Mouse (Mus musculus): Measurements from ENCODE around the gene Gm11992.

Gene Gm11992

DNA sequence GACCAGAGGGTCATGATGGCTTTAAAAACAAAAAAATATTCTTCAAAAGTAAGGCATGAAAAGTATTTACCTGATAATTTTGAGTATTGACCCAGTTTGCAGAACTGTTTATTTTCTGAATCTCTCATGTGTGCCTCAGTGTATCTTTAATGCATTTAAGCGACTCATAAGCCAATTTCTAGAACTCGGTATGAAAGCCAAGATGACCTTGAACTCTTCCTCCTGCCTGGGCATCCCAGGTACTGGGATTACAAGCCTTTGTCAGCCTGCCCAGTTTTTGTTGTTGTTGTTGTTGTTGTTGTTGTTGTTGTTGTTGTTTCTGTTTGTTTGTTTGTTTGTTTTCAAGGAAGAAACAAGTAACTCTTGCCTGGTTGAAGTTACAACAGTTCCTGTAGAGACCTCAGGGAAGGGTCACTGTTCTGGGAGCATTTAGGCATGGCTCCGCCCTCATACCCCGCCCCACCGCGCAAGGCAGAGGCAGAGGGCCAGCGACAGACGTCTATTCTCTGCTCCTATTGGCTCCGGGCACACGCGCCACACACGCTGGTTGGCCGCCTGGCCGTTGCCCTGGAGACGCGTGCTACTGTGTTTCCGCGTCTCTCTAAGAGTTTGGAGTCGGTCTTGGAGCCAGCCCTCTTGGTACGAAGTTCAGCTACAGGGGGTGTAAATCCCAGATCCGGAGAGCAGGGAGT is at the start of gene Gm11992:
Gm11992 (plus strand) TSS at position 584 of the 692 bp plus-strand sequence.
- in situ Hi-C loops (cut with MboI, MseI), result loop anchor here (5.0 kb wide), 1 partner anchor 76 kb away; the partner anchor contains the start of gene Pkd1l1

DNA sequence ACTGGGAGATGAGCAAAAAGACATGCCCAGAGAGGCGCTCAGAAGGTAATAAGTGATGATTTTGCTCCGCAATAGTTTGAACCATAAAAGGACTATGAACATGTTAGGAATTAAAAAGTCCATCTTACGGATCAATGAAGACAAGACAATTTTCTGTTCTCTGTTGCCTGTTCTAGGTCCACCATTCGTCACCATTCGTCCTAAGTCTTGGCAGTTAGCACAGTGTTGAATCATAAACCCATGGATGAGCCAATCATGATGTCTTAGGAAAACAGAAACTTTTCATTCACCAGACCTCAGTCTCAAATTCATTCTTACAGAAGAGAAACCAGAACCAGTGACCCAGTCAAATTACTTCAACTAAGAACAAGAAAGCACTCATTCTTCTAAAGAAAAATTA is 39.6 kb upstream of the Gm11992 start:
- in situ Hi-C loops (cut with MboI, MseI), result no loop called here

DNA sequence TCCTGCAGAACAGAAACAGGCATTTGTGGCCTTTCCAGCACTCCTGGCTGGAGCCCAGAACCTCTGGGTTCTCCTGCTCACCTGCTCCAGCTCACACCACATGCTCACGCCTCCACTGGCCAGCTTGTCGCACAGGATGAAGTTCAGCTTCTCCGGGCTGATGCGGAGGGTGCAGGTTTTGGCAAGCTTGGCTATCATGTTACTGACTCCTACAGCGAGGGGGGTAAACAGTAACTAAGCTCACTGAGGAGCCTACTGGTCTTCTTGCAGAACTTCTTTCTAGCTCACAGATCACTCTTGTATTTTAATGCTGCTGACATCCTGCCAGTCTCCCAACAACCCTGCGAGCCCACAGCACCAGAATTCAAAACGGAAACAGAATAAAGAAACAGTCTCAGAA is 38.0 kb upstream of the Gm11992 start:
- in situ Hi-C loops (cut with MboI, MseI), result no loop called here

DNA sequence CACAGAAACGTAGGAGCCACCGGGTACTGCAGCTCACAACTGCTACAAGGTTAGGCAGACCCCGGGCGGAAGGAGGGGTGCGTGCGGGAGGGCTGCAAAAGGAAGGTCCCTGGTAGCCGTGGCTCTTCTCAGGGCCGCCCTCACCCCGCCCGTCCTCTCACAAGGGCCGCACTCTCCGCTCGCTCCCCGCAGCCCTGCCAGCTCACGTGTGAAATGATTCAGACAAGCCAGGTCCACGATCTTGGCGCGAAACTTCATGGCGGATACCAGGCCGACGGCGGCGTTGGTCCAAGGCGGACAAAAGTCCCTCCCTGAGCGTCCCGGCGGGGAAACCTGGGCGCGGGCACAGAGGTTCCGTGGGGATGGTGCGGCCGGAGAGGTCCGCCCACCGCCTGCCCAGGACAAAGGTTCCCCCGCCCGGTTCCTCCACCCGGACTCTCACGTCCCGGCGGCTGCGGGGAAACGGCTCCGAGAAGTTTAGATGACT is 37.5 kb upstream of the Gm11992 start, which contains the start of gene Hus1:
Hus1 (minus strand) TSS at position 339 of the 487 bp plus-strand sequence.
- in situ Hi-C loops (cut with MboI, MseI), result no loop called here

DNA sequence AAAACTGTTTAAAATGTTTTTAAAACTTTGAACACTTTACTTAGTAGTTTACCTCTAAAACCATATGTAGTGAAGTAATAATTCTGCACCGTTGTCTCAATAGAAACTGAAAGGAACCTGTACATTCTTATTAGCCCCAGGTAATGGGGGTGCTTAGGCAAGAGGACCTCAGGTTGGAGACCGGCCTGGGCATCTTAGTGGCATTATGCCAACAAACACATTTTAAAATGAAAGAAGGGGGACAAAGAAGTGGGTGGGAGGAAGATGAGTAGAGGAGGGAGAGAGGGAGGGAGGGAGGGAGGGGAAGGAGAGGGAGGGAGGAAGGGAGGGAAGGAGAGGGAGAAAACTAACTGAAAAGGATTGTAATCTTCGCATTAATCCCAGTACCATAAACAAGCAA is 37.0 kb upstream of the Gm11992 start:
- in situ Hi-C loops (cut with MboI, MseI), result no loop called here

DNA sequence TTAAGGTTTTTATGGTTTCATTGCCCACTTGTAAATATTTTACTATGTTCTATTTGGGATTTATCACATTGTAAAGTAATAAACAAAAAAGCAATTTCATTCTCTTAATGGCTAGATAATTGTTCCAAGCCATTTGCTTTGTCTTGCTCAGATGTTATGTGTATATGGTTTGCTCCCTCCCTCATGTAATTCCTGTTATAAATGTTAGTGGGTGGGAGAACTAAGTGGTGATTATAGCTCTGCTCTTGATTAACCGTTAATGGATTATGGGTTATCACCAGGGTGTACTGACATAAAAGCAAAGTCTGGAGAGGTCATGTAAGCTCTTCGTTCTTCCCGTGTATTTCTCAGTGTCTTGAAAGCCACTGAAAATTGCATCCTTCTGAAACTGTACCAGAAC is 33.7 kb upstream of the Gm11992 start:
- in situ Hi-C loops (cut with MboI, MseI), result no loop called here

DNA sequence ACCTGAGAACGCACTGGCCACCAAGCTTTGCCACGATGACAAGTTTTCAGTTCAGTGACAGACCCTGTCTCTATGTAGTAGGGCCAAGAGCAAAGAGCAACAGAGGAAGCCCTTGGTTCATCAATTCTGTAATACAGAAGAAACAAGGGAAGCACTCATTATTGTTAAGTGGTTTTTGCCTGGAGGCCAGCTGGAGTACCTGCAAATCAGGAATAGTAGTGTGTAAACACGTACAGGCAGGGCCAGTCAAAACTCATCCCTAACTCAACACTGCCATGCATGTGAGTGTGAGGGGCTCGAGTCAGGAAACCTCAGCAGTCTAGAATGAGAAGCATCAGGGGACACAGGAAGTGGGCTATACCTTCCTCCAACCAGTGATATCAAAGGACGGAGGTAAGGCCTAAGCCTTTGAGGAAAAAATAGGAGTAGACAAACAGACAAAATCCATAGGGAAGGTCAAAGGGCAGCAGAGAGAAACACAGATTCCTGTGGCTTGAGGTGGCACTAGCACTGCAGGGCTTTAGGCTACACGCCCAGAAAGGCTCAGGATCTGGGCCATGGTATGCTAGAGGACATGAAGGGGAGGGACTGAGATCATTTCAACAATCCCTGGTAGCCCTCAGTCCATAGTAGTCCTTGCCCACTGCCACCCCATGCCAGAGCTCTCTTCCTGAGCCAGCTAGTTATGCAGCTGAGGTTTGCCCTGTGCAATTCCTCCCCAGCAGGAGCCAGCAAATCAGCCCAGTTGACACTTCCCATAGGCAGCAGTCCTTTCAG is 29.7 kb upstream of the Gm11992 start:
- in situ Hi-C loops (cut with MboI, MseI), result no loop called here

DNA sequence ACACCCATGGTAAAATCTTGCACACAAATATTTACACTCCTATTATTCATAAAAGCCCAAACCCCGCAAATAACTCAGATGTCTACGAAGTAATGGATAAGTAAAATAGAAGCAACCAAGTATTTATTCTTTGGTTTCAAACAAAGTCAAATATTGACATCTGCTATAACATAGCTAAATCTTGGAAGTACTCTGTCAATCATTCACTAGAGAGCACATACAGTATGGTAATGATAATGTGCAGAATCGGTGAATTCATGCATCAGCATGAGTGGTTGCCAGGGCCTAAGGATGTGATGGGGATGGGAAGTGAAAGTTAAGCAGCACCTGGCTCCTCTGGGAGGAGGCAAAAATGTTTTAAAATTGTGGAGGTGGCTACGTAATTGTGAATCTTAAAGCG is 28.2 kb upstream of the Gm11992 start:
- in situ Hi-C loops (cut with MboI, MseI), result no loop called here

DNA sequence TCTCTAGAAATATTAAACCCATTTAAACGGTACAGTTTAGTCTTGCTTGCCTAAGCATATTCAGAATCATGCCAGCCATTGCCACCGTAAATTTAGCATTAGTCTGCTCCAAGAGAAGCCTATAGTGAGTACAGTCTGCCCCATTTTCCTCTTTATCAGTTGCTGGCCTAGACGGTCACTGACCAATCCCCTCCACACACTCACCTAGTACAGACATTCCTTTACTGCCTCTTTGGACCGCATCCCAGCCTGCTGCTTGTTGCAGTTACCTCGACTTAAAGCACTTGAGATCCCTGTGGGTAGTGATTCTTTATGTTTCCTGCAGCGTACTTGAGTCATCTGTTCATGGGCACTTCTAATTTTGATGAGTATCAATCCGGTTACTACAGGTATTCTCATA is 23.6 kb upstream of the Gm11992 start:
- in situ Hi-C loops (cut with MboI, MseI), result no loop called here

DNA sequence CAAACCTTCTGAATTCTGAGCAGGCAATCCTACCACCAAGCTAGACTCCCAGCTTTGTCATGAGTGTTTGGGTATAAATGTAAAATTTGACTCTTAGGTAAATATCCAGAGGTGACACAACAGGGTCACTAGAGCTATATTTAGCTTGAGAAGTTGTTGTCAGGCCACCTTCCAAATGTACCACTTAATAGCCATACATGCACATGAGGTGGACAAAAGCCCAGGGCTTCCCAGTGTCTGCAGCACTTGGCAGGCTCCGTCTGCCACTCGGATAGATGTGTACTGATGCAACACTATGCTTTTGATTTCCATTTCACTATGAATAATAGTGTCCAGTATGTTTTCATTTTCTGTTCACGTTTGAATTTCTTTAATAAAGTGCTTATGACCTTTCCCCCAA is 23.2 kb upstream of the Gm11992 start:
- in situ Hi-C loops (cut with MboI, MseI), result no loop called here

DNA sequence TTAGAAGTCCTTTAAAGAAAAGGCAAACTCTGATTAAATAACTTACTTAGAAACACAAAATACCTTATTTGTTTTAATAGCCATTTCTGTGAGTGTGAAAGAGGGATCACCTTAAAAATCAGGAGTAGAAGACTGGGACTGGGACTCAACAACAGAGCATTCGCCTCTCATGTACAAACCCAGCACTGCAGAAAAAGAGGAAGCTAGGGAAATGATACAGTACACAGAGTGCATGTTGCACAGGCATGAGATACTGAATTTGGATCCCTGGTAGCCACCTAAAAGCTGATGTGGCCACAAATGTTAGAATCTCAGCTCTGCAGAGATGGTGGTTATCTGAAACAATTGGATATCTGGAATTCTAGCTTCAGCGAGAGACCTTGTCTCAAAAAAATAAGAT is 16.9 kb upstream of the Gm11992 start:
- in situ Hi-C loops (cut with MboI, MseI), result no loop called here

DNA sequence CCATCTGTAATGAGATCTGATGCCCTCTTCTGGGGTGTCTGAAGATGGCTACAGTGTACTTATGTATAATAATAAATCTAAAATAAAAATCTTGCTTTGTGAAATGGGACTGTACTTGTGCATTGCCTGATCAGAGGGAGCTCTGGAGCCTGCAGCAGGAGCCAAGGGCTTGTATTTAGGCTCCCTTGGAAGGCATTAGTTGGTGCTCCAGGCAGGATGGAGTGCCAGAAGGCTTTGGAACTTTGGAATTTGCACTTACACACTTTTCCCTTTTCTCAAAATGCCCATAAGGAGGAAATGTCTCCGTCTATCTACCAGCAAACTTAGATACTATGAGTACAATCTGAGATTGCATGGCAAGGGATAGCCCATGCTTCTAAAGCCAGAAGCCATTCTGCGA is 1.8 kb upstream of the Gm11992 start:
- in situ Hi-C loops (cut with MboI, MseI), result loop anchor here (5.0 kb wide), 1 partner anchor 74 kb away; the partner anchor contains the start of gene Pkd1l1

DNA sequence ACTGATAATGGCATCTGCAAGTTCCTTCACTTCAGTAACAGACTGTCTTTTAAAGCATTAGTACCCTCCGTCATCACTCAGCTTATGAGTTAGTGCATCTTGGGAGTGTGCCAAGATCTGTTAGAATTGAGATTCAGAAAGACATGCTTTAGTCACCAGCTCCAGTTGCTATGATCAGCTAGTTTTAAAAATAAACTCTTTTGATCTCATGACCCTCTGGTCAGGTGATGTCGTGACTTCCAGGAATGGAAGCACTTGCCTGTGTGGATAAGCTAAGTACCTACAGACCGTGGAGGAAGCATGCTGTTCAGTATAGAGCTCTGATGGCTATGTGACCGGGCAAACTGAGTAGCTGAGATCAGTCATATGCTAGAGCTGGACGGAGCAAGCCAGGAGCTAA is 1.4 kb upstream of the Gm11992 start:
- in situ Hi-C loops (cut with MboI, MseI), result loop anchor here (5.0 kb wide), 1 partner anchor 75 kb away; the partner anchor contains the start of gene Pkd1l1

DNA sequence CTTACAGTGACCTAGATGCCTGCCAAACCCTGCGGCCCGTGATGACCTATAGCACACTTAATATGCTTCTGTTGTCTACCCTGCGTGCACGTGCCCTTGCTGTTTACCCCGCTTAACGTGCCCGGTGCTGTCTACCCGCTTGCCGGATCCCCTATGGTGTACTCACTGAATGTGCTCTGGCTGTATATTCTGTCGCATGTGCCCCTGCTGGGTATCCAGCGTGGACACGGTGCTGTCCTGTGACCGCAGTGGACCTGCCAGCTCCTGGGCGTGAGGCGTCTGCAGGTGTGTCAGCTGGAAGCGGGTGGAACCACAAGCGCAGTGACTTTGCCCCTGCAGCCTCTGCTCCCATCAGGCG is 288 bp downstream of the Gm11992 start, which contains the start of gene Sun3:
Sun3 (minus strand) TSS at position 289 of the 358 bp plus-strand sequence.
- in situ Hi-C loops (cut with MboI, MseI), result loop anchor here (5.0 kb wide), 1 partner anchor 76 kb away; the partner anchor contains the start of gene Pkd1l1

DNA sequence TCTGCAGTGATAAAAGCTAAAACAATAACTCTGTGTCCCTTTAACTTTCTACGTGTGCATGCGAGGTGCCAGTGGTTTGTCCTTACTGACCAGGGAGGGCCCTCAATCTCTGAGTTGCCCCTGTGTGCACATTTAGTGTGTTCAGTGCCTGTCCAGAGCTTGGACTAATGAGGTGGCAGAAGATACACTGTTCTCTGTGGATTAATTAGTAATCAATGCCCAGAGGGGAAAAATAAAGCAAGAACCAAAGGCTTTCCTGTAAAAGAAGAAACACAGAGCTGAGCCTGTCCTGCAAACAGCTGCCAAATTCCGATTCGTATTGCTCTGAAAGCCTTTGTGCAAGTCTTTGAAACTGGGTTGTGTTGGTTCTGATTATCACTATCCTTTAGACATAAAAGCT is 1.8 kb downstream of the Gm11992 start:
- in situ Hi-C loops (cut with MboI, MseI), result no loop called here

DNA sequence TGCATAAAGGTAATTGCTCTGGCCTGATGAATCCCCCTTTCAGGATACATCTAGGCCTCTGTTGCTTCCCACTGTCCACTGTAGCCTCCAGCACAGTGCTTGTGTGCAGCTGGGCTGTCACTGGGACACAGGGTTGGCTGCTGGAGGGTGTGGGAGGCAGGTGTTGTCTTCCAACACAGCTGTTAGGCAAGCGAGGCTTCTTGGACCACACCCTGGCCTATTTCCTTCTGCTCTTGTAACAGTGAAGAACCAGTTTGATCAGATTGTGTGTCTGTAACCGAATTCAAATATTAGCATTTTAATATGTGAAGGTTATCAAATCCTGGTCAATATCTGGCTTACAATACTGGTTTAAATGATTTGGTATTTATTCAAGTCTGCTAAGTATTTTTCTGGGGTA is 3.5 kb downstream of the Gm11992 start:
- in situ Hi-C loops (cut with MboI, MseI), result no loop called here

DNA sequence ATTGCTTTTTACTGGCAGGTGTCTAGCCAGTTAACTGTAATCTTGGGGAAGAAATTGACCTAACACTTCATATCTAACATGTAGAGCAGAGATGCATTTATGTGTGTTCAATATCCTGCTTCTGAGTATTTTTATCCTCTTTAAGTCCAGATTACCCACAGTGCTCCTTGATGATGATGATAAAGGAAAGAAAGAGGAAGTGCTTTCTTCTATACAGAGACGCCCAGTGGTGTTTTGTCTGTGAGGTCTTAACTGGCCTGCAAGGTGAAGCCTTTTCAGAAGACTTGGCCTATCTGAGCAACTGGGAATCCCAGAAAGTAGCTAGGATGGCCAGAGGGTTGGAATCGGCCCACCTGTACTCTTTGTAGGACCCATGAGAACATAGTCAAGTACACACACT is 8.5 kb downstream of the Gm11992 start:
- in situ Hi-C loops (cut with MboI, MseI), result no loop called here

DNA sequence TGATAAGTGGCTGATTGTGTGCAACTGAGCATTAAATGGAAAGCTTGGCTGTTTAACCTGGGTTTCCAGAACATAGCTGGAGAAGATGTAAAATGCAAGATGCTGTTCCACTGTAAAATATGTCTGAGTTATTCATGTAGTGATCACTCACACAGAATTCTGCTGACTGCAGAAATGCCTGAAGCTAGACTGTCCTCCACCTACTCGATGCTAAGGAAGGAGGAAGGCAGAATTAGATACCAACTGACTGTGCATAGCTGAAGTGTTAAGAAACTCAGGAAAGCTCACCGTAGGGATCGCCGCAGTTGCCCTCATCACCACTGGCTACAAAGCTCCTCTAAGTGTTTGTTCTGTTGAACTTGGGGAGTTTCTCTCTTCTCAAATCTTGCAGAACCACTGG is 9.3 kb downstream of the Gm11992 start:
- in situ Hi-C loops (cut with MboI, MseI), result no loop called here

DNA sequence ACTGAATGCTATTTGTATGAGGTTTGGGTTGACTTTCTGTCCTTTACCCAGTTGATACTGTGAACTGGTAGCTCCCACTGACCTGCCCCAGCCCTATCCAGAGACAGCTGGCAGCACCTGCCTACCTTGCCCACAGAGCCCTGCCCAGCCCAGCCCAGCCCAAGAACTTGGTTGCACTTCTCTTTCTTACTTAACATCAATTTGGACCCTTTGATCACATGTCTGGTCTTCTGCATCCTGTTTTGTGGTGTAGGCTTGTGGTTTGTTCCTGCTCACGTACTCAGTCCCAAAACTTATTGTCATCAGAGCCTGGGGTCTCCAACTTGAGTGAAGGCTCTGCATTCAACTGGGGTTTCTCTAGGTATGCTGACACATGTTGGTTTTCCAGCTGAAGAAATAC is 11.6 kb downstream of the Gm11992 start:
- in situ Hi-C loops (cut with MboI, MseI), result no loop called here

DNA sequence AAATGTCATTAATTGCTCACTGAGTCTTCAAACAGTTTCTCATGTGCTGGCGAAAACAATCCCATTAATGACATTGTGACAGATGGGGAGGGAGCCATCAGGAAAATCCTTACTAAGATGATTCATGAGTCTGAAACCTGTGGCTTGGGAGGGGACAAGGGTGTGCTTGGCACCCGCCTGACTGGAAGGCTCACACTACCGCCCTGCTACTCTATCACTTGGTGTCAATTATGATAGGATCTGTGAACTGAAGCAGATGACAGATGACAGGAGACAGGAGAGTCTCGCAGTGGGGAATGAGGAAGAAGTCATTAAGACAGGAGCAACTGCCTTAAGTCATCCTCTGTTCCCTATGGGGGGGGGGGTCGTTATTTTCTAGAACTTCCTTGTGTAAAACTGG is 12.1 kb downstream of the Gm11992 start:
- in situ Hi-C loops (cut with MboI, MseI), result no loop called here

DNA sequence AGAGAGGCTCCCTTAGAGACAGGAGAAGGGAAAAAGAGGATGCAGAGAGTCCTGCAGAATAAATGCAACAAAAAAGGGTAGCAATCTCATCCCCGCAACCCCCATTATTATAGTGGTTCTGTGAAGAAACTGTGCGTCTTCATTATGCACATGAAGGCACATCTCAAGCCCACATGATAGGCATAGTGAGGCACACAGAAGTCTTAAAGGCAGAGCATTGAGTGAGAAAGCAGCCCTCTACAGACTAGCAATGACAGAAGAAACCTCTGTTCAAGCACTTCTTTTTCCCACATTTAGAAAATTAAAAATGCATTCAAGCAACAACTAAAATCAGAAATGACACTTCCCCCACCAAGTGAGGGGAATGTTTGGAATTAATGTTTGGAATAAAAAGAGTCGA is 28.1 kb downstream of the Gm11992 start:
- in situ Hi-C loops (cut with MboI, MseI), result no loop called here

DNA sequence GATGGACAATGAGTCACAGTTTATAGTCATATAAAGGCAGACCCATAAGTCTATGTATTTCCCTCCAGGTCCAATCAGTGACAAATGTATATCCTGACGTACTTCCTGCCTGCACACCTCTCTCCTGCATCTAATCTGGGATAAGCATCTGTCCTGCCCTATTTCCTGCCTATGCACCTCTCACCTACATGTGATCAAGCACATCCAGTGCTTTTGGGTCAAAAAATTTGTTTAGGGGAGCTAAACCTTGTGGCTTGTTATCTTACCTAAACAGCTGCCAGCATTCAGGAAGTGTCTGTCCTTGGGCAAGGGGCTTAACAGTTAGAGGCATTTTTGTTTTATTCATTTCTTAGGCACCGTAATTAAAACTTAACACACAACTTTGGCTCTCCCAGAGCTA is 64.8 kb downstream of the Gm11992 start:
- in situ Hi-C loops (cut with MboI, MseI), result no loop called here
